Mouse (Mus musculus) CH12.LX (cell line): ENCODE data around the gene Ccdc71l. TPM values are rescaled to one million over a fixed set of nuclear protein-coding genes. Genes with fewer than 3 reads are reported as not detected.

Experiments
- DNase-seq: peaks from one replicate; pipeline ENCODE4 v3.0.0-alpha.2; 2013; ENCODE audit errors: extremely low read depth
- H3K27ac ChIP-seq: 2 replicates; pipeline ENCODE4 v1.5.1; 2012; ENCODE audit warnings: low read depth, mild to moderate bottlenecking, control low read depth, moderate library complexity; ENCODE audit not compliant: insufficient read depth
- H3K27me3 ChIP-seq: replicated peaks from 2 replicates; pipeline ENCODE3; 2012; ENCODE audit warnings: inconsistent platforms
- H3K36me3 ChIP-seq, 2 experiments: replicated peaks in 1 of 2; 2 replicates each; pipeline versions ENCODE3 to v1.6.1; 2012; ENCODE audit warnings: inconsistent platforms in 1 of 2, low read length in 1 of 2, mild to moderate bottlenecking in 1 of 2, mixed read lengths in 1 of 2, moderate library complexity in 1 of 2; ENCODE audit not compliant: control insufficient read depth in 1 of 2, insufficient read depth in 1 of 2
- H3K4me1 ChIP-seq, 2 experiments: 2 replicates each; pipeline ENCODE4 v1.6.1; 2012; ENCODE audit warnings: inconsistent platforms in 1 of 2, moderate library complexity in 1 of 2; ENCODE audit not compliant: insufficient read depth in 2 of 2, control insufficient read depth in 1 of 2
- H3K4me2 ChIP-seq: 2 replicates; pipeline ENCODE4 v1.6.1; 2012; ENCODE audit warnings: low read depth, mild to moderate bottlenecking, control low read depth; ENCODE audit not compliant: poor library complexity, insufficient read depth, severe bottlenecking
- H3K4me3 ChIP-seq, 3 experiments: fragments of 150-350 bp in 1 of 3; sonication (generic) in 1 of 3; replicated peaks in 1 of 3; 2 replicates each; pipeline versions ENCODE3 to v1.5.1; 2011 to 2012; ENCODE audit warnings: low read depth in 2 of 3, low read length in 2 of 3, mild to moderate bottlenecking in 2 of 3, moderate library complexity in 2 of 3, control low read depth in 1 of 3, improper control_type of control experiment in 1 of 3, inconsistent platforms in 1 of 3, mixed read lengths in 1 of 3; ENCODE audit not compliant: poor library complexity in 1 of 3
- H3K79me2 ChIP-seq: replicated peaks from 2 replicates; pipeline ENCODE4 v1.6.1; 2012; ENCODE audit warnings: mild to moderate bottlenecking, moderate library complexity; ENCODE audit not compliant: control insufficient read depth, poor library complexity, insufficient read depth, severe bottlenecking; ENCODE audit errors: extremely low read depth
- H3K9ac ChIP-seq: 2 replicates; pipeline ENCODE4 v1.6.1; 2012; ENCODE audit warnings: low read depth, mild to moderate bottlenecking, control low read depth, moderate library complexity; ENCODE audit not compliant: insufficient read depth
- H3K9me3 ChIP-seq: replicated peaks from 2 replicates; pipeline ENCODE3; 2012; ENCODE audit warnings: low read length, inconsistent platforms, mixed read lengths
- CHD1 ChIP-seq: IDR thresholded peaks from 2 replicates; pipeline ENCODE4 v1.6.1; 2012; ENCODE audit warnings: low read depth, low read length, improper control_type of control experiment, inconsistent platforms
- CHD2 ChIP-seq: IDR thresholded peaks from 2 replicates; pipeline ENCODE4 v1.6.1; 2011; ENCODE audit warnings: low read length, improper control_type of control experiment
- CTCF ChIP-seq, 2 experiments: IDR thresholded peaks in 1 of 2; conservative IDR thresholded peaks in 1 of 2; 2 replicates each; pipeline ENCODE4 v1.5.1; 2011 to 2012; ENCODE audit warnings: low read depth in 2 of 2, low read length in 2 of 2, improper control_type of control experiment in 1 of 2, inconsistent platforms in 1 of 2, mild to moderate bottlenecking in 1 of 2, moderate library complexity in 1 of 2
- E2F4 ChIP-seq: IDR thresholded peaks from 2 replicates; pipeline ENCODE4 v1.6.1; 2011; ENCODE audit warnings: low read depth, low read length, improper control_type of control experiment; ENCODE audit not compliant: insufficient replicate concordance
- ELF1 ChIP-seq: IDR thresholded peaks from 2 replicates; pipeline ENCODE4 v1.6.1; 2014; ENCODE audit warnings: low read depth, mild to moderate bottlenecking, inconsistent platforms, low read length, improper control_type of control experiment
- EP300 ChIP-seq: IDR thresholded peaks from 2 replicates; pipeline ENCODE4 v1.6.1; 2011; ENCODE audit warnings: low read length, improper control_type of control experiment
- GABPA ChIP-seq: IDR thresholded peaks from 2 replicates; pipeline ENCODE4 v1.6.1; 2012; ENCODE audit warnings: low read depth, low read length, improper control_type of control experiment, inconsistent platforms; ENCODE audit not compliant: insufficient replicate concordance
- HCFC1 ChIP-seq: IDR thresholded peaks from 2 replicates; pipeline ENCODE4 v1.6.1; 2012; ENCODE audit warnings: low read depth, mild to moderate bottlenecking, inconsistent platforms, low read length, improper control_type of control experiment
- IRF4 ChIP-seq: IDR thresholded peaks from 2 replicates; pipeline ENCODE4 v1.6.1; 2014; ENCODE audit warnings: low read depth, mild to moderate bottlenecking, inconsistent platforms, low read length, improper control_type of control experiment
- JUND ChIP-seq: conservative IDR thresholded peaks from 2 replicates; pipeline ENCODE4 v1.6.1; 2011; ENCODE audit warnings: low read depth, low read length, improper control_type of control experiment
- KAT2A ChIP-seq: IDR thresholded peaks from 2 replicates; pipeline ENCODE4 v1.6.1; 2012; ENCODE audit warnings: low read length, improper control_type of control experiment, inconsistent platforms; ENCODE audit not compliant: insufficient replicate concordance
- MAZ ChIP-seq: IDR thresholded peaks from 2 replicates; pipeline ENCODE4 v1.6.1; 2012; ENCODE audit warnings: low read depth, mild to moderate bottlenecking, inconsistent platforms, low read length, improper control_type of control experiment, moderate library complexity
- MEF2A ChIP-seq: IDR thresholded peaks from 2 replicates; pipeline ENCODE4 v1.6.1; 2014; ENCODE audit warnings: low read depth, mild to moderate bottlenecking, inconsistent platforms, low read length, improper control_type of control experiment, borderline replicate concordance
- MYC ChIP-seq: IDR thresholded peaks from 2 replicates; pipeline ENCODE4 v1.6.1; 2011; ENCODE audit warnings: low read depth, mild to moderate bottlenecking, improper control_type of control experiment, low read length
- NELFE ChIP-seq: IDR thresholded peaks from 2 replicates; pipeline ENCODE4 v1.6.1; 2011; ENCODE audit warnings: low read depth, low read length, improper control_type of control experiment
- NRF1 ChIP-seq: IDR thresholded peaks from 2 replicates; pipeline ENCODE4 v1.6.1; 2014; ENCODE audit warnings: low read depth, mild to moderate bottlenecking, inconsistent platforms, low read length, improper control_type of control experiment, moderate library complexity
- POLR2A ChIP-seq: IDR thresholded peaks from 2 replicates; pipeline ENCODE4 v1.6.1; 2011; ENCODE audit warnings: low read depth, mild to moderate bottlenecking, improper control_type of control experiment, low read length
- POLR2AphosphoS2 ChIP-seq: IDR thresholded peaks from 2 replicates; pipeline ENCODE4 v1.6.1; 2011; ENCODE audit warnings: low read depth, low read length, improper control_type of control experiment
- RAD21 ChIP-seq: IDR thresholded peaks from 2 replicates; pipeline ENCODE4 v1.6.1; 2011; ENCODE audit warnings: low read depth, mild to moderate bottlenecking, low read length, improper control_type of control experiment, moderate library complexity
- RCOR1 ChIP-seq: conservative IDR thresholded peaks from 2 replicates; pipeline ENCODE4 v1.6.1; 2012; ENCODE audit warnings: low read depth, mild to moderate bottlenecking, inconsistent platforms, low read length, improper control_type of control experiment
- SIN3A ChIP-seq: IDR thresholded peaks from 2 replicates; pipeline ENCODE4 v1.6.1; 2012; ENCODE audit warnings: low read length, improper control_type of control experiment, inconsistent platforms
- SMC3 ChIP-seq: IDR thresholded peaks from 2 replicates; pipeline ENCODE4 v1.6.1; 2011; ENCODE audit warnings: low read depth, low read length, improper control_type of control experiment
- TCF12 ChIP-seq: IDR thresholded peaks from 2 replicates; pipeline ENCODE4 v1.6.1; 2014; ENCODE audit warnings: low read depth, mild to moderate bottlenecking, inconsistent platforms, low read length, improper control_type of control experiment
- UBTF ChIP-seq: IDR thresholded peaks from 2 replicates; pipeline ENCODE4 v1.6.1; 2012; ENCODE audit warnings: low read depth, mild to moderate bottlenecking, inconsistent platforms, low read length, improper control_type of control experiment, moderate library complexity
- USF1 ChIP-seq: IDR thresholded peaks from 2 replicates; pipeline ENCODE4 v1.6.1; 2014; ENCODE audit warnings: low read depth, mild to moderate bottlenecking, inconsistent platforms, low read length, improper control_type of control experiment
- USF2 ChIP-seq: conservative IDR thresholded peaks from 2 replicates; pipeline ENCODE4 v1.6.1; 2011; ENCODE audit warnings: low read depth, low read length, improper control_type of control experiment
- ZKSCAN1 ChIP-seq: IDR thresholded peaks from 2 replicates; pipeline ENCODE4 v1.6.1; 2012; ENCODE audit warnings: low read depth, inconsistent platforms, low read length, improper control_type of control experiment, borderline replicate concordance
- ZNF384 ChIP-seq: IDR thresholded peaks from 2 replicates; pipeline ENCODE4 v1.6.1; 2012; ENCODE audit warnings: low read depth, low read length, improper control_type of control experiment, inconsistent platforms
- dilution Hi-C: fragments of 300-500 bp; cut with MboI; formaldehyde crosslinking; loops from 2 replicates; pipeline ENCODE4 v1.14.3; 2020; ENCODE audit warnings: low sequenced_read_pairs; ENCODE audit not compliant: extremely low pct_unique_long_range_greater_than_20kb, extremely low pct_ligation_motif_present
- in situ Hi-C: fragments of 300-500 bp; cut with MboI; formaldehyde crosslinking; loops from 3 replicates; pipeline ENCODE4 v1.14.3; 2019; ENCODE audit warnings: low sequenced_read_pairs, low pct_ligation_motif_present, low pct_unique_long_range_greater_than_20kb, mixed read lengths
- polyA plus RNA-seq: library from polyadenylated mRNA; unstranded; fragments of >175 nt; gene quantifications from 2 replicates; pipeline ENCODE4 v1.2.1, GENCODE M21; 2012; ENCODE audit warnings: low read depth; ENCODE audit not compliant: insufficient read length
- total RNA-seq, 2 experiments: library from RNA; depleted of rRNA; stranded (reverse); fragments of 300-350 nt in 1 of 2; fragments of >200 nt in 1 of 2; gene quantifications; 2 replicates each; pipeline ENCODE4 v1.2.3; 2012 to 2014

Ccdc71l gene
- total and polyA plus RNA-seq, 3 experiments, result 11.2 to 23.7 (median 12.2) TPM

DNA sequence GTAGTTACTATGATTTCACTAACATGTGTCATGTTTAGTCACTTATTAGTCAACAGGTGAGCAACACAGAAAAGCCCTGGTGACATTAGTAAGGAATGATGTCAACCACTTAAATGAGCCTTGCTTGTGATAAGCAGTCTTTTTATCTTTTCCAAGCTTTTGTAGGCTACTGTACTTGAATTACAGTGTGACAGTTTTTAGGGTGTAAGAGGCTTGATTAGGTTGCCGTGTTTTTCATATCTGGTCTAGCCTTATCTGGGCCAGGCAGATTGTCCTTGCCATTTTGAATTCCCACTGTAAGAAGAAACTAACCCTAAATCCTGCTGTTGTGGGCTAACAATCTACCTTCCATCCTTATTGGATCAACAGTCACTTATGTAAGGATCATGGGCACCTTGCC, 26.6 kb upstream of the Ccdc71l start:
- no peak for TF ChIP-seq ZNF384
- TF ChIP-seq E2F4, result no peak
- TF ChIP-seq JUND, result no peak
- TF ChIP-seq USF1, result no peak
- TF ChIP-seq SMC3, result no peak
- TF ChIP-seq UBTF, result no peak
- no peak for TF ChIP-seq USF2
- TF ChIP-seq MAZ, result no peak
- no peak for TF ChIP-seq GABPA
- TF ChIP-seq ZKSCAN1, result no peak
- no peak for TF ChIP-seq POLR2AphosphoS2
- TF ChIP-seq CHD1, result no peak
- no peak for TF ChIP-seq KAT2A
- no peak for TF ChIP-seq CHD2
- no peak for TF ChIP-seq MYC
- Histone ChIP-seq H3K4me3 (no peak overlapping the region), H3K27me3 (no peaks in the 10 kb centered on the region), H3K36me3 (no peaks in the 10 kb centered on the region), H3K4me1 (no peaks in the 10 kb centered on the region), H3K9ac (no peak overlapping the region), H3K9me3 (no peaks in the 10 kb centered on the region), H3K79me2 (no peaks in the 10 kb centered on the region), H3K4me2 (no peak overlapping the region), H3K27ac (no peak overlapping the region)
- in situ Hi-C loops (no loop called here), dilution Hi-C loops (no loop called here)
- DNase-seq, result no peak

DNA sequence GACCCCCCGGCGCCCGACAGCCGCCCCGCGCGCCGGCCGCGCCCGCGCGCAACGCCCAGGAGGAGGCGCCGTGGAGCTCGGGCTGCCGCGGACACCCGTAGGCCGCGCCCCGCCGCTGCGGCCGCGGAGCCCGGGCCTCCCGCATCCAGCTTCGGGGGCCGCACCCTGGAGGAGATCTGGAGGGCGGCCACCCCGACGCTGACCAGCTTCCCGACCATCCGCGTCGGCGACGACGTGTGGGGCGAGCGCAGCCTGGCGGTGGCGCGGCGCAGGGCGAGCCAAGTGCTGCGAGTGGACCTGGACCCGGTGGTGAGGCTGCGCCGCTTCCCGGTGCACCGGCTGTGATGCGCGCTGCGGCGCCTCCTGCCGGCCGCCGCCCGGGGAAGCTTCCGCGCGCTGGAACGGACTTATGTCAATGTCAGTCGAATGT, 807 bp downstream of the Ccdc71l start:
- Histone ChIP-seq H3K4me3 (peak overlapping the region; percentile 75 to 92 (median 84)), H3K9ac (peak overlapping the region; percentile 88), H3K79me2 (peaks cover 21% of the 10 kb centered on the region), H3K27me3 (no peaks in the 10 kb centered on the region), H3K4me1 (peaks cover 3 to 22% of the 10 kb centered on the region in 2 experiments; a peak in 3 of 4 replicates), H3K27ac (peak overlapping the region; percentile 72), H3K36me3 (peaks cover 0 to 4% of the 10 kb centered on the region in 2 experiments), H3K9me3 (no peaks in the 10 kb centered on the region), H3K4me2 (no peak overlapping the region; the same call in 1 of the 2 replicates)
- dilution Hi-C loops (no loop called here), in situ Hi-C loops (loop anchor here (5.0 kb wide), 1 partner anchor 82 kb away; no protein-coding TSS in a partner anchor)
- peak; percentile 72 for DNase-seq
- peak in 1 of 2 experiments; percentile 92; a peak in 2 of 4 replicates for TF ChIP-seq CTCF (conservative IDR thresholded peaks at IDR 0.05 in 1 of 2, IDR thresholded peaks at IDR 0.05 in 1 of 2; ENCODE audit: low read depth in 2 of 2, low read length in 2 of 2)
- no peak; the same call in 1 of the 2 replicates for TF ChIP-seq HCFC1
- TF ChIP-seq IRF4, result peak; percentile 56; the same call in 1 of the 2 replicates
- no peak for TF ChIP-seq E2F4
- 0 out of 2 replicates have a peak, but pooled peaks have one; percentile 2 for TF ChIP-seq POLR2A
- peak; percentile 38; the same call in 1 of the 2 replicates for TF ChIP-seq TCF12
- peak; percentile 72 for TF ChIP-seq NRF1
- peak; percentile 75 for TF ChIP-seq SMC3
- TF ChIP-seq ELF1, result peak; percentile 82
- TF ChIP-seq NELFE, result peak; percentile 58; the same call in 1 of the 2 replicates
- peak; percentile 44; the same call in 1 of the 2 replicates for TF ChIP-seq MEF2A
- TF ChIP-seq RAD21, result peak; percentile 75
- TF ChIP-seq RCOR1, result no peak
- no peak for TF ChIP-seq POLR2AphosphoS2
- peak; percentile 84 for TF ChIP-seq SIN3A
- TF ChIP-seq EP300, result no peak
- no peak for TF ChIP-seq CHD2
